Mouse (Mus musculus): ENCODE measurements around the gene Vangl2.

The Vangl2 gene

GRCm38 (mm10) chr1:172028394-172029275, at the start of gene Vangl2:
Vangl2 (minus strand) TSS chr1:172028444.
- 69% methylated on average over 21 of the region's 21 CpGs for WGBS

GRCm38 (mm10) chr1:172077981-172078380, 49.7 kb upstream of the Vangl2 start:
- WGBS: 73% methylated on average over 5 of the region's 5 CpGs

- 97% methylated on average over 7 of the region's 7 CpGs for WGBS
Observed at GRCm38 (mm10) chr1:172072604-172073003, 44.4 kb upstream of the Vangl2 start.

- WGBS: 56% methylated on average over 4 of the region's 4 CpGs
Observed at GRCm38 (mm10) chr1:172071556-172071955, 43.3 kb upstream of the Vangl2 start.

GRCm38 (mm10) chr1:172070227-172070626, 42.0 kb upstream of the Vangl2 start:
- 90% methylated on average over 6 of the region's 6 CpGs for WGBS

GRCm38 (mm10) chr1:172064613-172065141, 36.4 kb upstream of the Vangl2 start:
- WGBS: 49% methylated on average over 13 of the region's 13 CpGs

- WGBS: 82% methylated on average over 4 of the region's 4 CpGs
Observed at GRCm38 (mm10) chr1:172063291-172064023, 35.2 kb upstream of the Vangl2 start.

GRCm38 (mm10) chr1:172062101-172062500, 33.9 kb upstream of the Vangl2 start:
- 95% methylated on average over 2 of the region's 2 CpGs for WGBS

- 65% methylated on average over 8 of the region's 8 CpGs for WGBS
Observed at GRCm38 (mm10) chr1:172061217-172061616, 33.0 kb upstream of the Vangl2 start.

- 65% methylated on average over 4 of the region's 4 CpGs for WGBS
Observed at GRCm38 (mm10) chr1:172060659-172061058, 32.4 kb upstream of the Vangl2 start.

GRCm38 (mm10) chr1:172058874-172059273, 30.6 kb upstream of the Vangl2 start:
- 65% methylated on average over 7 of the region's 7 CpGs for WGBS

- WGBS: 63% methylated on average over 6 of the region's 6 CpGs
Observed at GRCm38 (mm10) chr1:172058321-172058720, 30.1 kb upstream of the Vangl2 start.

GRCm38 (mm10) chr1:172057491-172057921, 29.3 kb upstream of the Vangl2 start, which contains the start of gene Nhlh1:
Nhlh1 (minus strand) TSS chr1:172057573.
- 33% methylated on average over 2 of the region's 2 CpGs for WGBS

GRCm38 (mm10) chr1:172056251-172056650, 28.0 kb upstream of the Vangl2 start:
- 61% methylated on average over 4 of the region's 4 CpGs for whole genome bisulfite sequencing

- WGBS: 6% methylated on average over 42 of the region's 42 CpGs
Observed at GRCm38 (mm10) chr1:172053541-172054440, 25.5 kb upstream of the Vangl2 start.

- 57% methylated on average over 10 of the region's 10 CpGs for WGBS
Observed at GRCm38 (mm10) chr1:172052766-172053279, 24.6 kb upstream of the Vangl2 start.

GRCm38 (mm10) chr1:172049131-172049782, 21.0 kb upstream of the Vangl2 start:
- WGBS: 37% methylated on average over 13 of the region's 13 CpGs

GRCm38 (mm10) chr1:172048241-172048734, 20.0 kb upstream of the Vangl2 start:
- WGBS: 35% methylated on average over 5 of the region's 6 CpGs

GRCm38 (mm10) chr1:172046938-172047337, 18.7 kb upstream of the Vangl2 start:
- 15% methylated on average over 5 of the region's 5 CpGs for WGBS

- WGBS: 59% methylated on average over 8 of the region's 8 CpGs
Observed at GRCm38 (mm10) chr1:172046410-172046809, 18.2 kb upstream of the Vangl2 start.

All from cerebral cortex, adult 2 months (tissue).